Mouse (Mus musculus): ENCODE measurements around the gene Mpp4. TPM values are rescaled to one million over a fixed set of nuclear protein-coding genes. Genes with fewer than 3 reads are reported as not detected.

Mpp4 gene
- polyA plus RNA-seq, 1 experiment from 2014 or later: 0.61 TPM

- WGBS: 76% methylated on average over 6 of the region's 6 CpGs
- Histone ChIP-seq H3K36me3 (ENCODE audit: control insufficient read depth, insufficient read depth, low read length) (no peaks in the 10 kb centered on the region), H3K4me1 (replicated peaks; ENCODE audit: control insufficient read depth, insufficient read depth, low read length) (no peaks in the 10 kb centered on the region), H3K4me3 (ENCODE audit: low read depth, low read length) (no peak overlapping the region), H3K9me3 (ENCODE audit: control insufficient read depth, low read length) (no peaks in the 10 kb centered on the region), H3K27me3 (ENCODE audit: control insufficient read depth, insufficient read depth, low read length) (no peaks in the 10 kb centered on the region), H3K9ac (ENCODE audit: low read length) (no peak overlapping the region), H3K4me2 (ENCODE audit: low read depth, low read length, severe bottlenecking) (no peak overlapping the region), H3K27ac (ENCODE audit: low read depth, low read length) (no peak overlapping the region)
- no peak for DNase-seq (ENCODE audit: low spot score)
- ATAC-seq (replicated peaks; ENCODE audit: low FRiP score): no peak
These were observed 31.8 kb upstream of the Mpp4 start for GRCm38 (mm10) chr1:59194979-59195378.

GRCm38 (mm10) chr1:59187786-59188185 is 24.6 kb upstream of the Mpp4 start:
- DNase-seq (ENCODE audit: low spot score) (no peak), ATAC-seq (replicated peaks; ENCODE audit: low FRiP score) (no peak)
- H3K36me3 ChIP-seq (ENCODE audit: control insufficient read depth, insufficient read depth, low read length): no peaks in the 10 kb centered on the region
- WGBS: 82% methylated on average over 5 of the region's 5 CpGs
- H3K27me3 ChIP-seq (ENCODE audit: control insufficient read depth, insufficient read depth, low read length): no peaks in the 10 kb centered on the region
- no peak overlapping the region for H3K9ac ChIP-seq (ENCODE audit: low read length)
- no peaks in the 10 kb centered on the region for H3K4me1 ChIP-seq (replicated peaks; ENCODE audit: control insufficient read depth, insufficient read depth, low read length)
- H3K4me3 ChIP-seq (ENCODE audit: low read depth, low read length): no peak overlapping the region
- H3K4me2 ChIP-seq (ENCODE audit: low read depth, low read length, severe bottlenecking): no peak overlapping the region
- H3K9me3 ChIP-seq (ENCODE audit: control insufficient read depth, low read length): no peaks in the 10 kb centered on the region
- no peak overlapping the region for H3K27ac ChIP-seq (ENCODE audit: low read depth, low read length)

GRCm38 (mm10) chr1:59186317-59186716 is 23.1 kb upstream of the Mpp4 start:
- no peak for ATAC-seq (replicated peaks; ENCODE audit: low FRiP score)
- no peak for DNase-seq (ENCODE audit: low spot score)
- H3K9me3 ChIP-seq (ENCODE audit: control insufficient read depth, low read length): no peaks in the 10 kb centered on the region
- 89% methylated on average over 10 of the region's 10 CpGs for WGBS
- H3K4me2 ChIP-seq (ENCODE audit: low read depth, low read length, severe bottlenecking): no peak overlapping the region
- H3K27me3 ChIP-seq (ENCODE audit: control insufficient read depth, insufficient read depth, low read length): no peaks in the 10 kb centered on the region
- H3K9ac ChIP-seq (ENCODE audit: low read length): no peak overlapping the region
- H3K36me3 ChIP-seq (ENCODE audit: control insufficient read depth, insufficient read depth, low read length): no peaks in the 10 kb centered on the region
- no peak overlapping the region for H3K27ac ChIP-seq (ENCODE audit: low read depth, low read length)
- H3K4me3 ChIP-seq (ENCODE audit: low read depth, low read length): no peak overlapping the region
- H3K4me1 ChIP-seq (replicated peaks; ENCODE audit: control insufficient read depth, insufficient read depth, low read length): no peaks in the 10 kb centered on the region

- WGBS: 93% methylated on average over 9 of the region's 9 CpGs
- H3K4me1 ChIP-seq (replicated peaks; ENCODE audit: control insufficient read depth, insufficient read depth, low read length): no peaks in the 10 kb centered on the region
- no peaks in the 10 kb centered on the region for H3K27me3 ChIP-seq (ENCODE audit: control insufficient read depth, insufficient read depth, low read length)
- no peaks in the 10 kb centered on the region for H3K9me3 ChIP-seq (ENCODE audit: control insufficient read depth, low read length)
- no peak overlapping the region for H3K27ac ChIP-seq (ENCODE audit: low read depth, low read length)
- no peak overlapping the region for H3K4me2 ChIP-seq (ENCODE audit: low read depth, low read length, severe bottlenecking)
- H3K36me3 ChIP-seq (ENCODE audit: control insufficient read depth, insufficient read depth, low read length): no peaks in the 10 kb centered on the region
- no peak for ATAC-seq (replicated peaks; ENCODE audit: low FRiP score)
- DNase-seq (ENCODE audit: low spot score): no peak
- H3K4me3 ChIP-seq (ENCODE audit: low read depth, low read length): no peak overlapping the region
- no peak overlapping the region for H3K9ac ChIP-seq (ENCODE audit: low read length)
These were observed 22.2 kb upstream of the Mpp4 start for GRCm38 (mm10) chr1:59185410-59185809.

GRCm38 (mm10) chr1:59183045-59183444 is 19.9 kb upstream of the Mpp4 start:
- Histone ChIP-seq H3K36me3 (ENCODE audit: control insufficient read depth, insufficient read depth, low read length) (no peaks in the 10 kb centered on the region; the same call in 1 of the 2 replicates), H3K27me3 (ENCODE audit: control insufficient read depth, insufficient read depth, low read length) (no peaks in the 10 kb centered on the region), H3K9me3 (ENCODE audit: control insufficient read depth, low read length) (no peaks in the 10 kb centered on the region), H3K27ac (ENCODE audit: low read depth, low read length) (no peak overlapping the region), H3K4me2 (ENCODE audit: low read depth, low read length, severe bottlenecking) (no peak overlapping the region), H3K9ac (ENCODE audit: low read length) (no peak overlapping the region), H3K4me1 (replicated peaks; ENCODE audit: control insufficient read depth, insufficient read depth, low read length) (no peaks in the 10 kb centered on the region), H3K4me3 (ENCODE audit: low read depth, low read length) (no peak overlapping the region)
- no peak for DNase-seq (ENCODE audit: low spot score)
- no peak for ATAC-seq (replicated peaks; ENCODE audit: low FRiP score)
- WGBS: 94% methylated on average over 4 of the region's 4 CpGs

GRCm38 (mm10) chr1:59182373-59182772 is 19.2 kb upstream of the Mpp4 start:
- no peaks in the 10 kb centered on the region for H3K9me3 ChIP-seq (ENCODE audit: control insufficient read depth, low read length)
- WGBS: 89% methylated on average over 2 of the region's 2 CpGs

GRCm38 (mm10) chr1:59180003-59180402 is 16.8 kb upstream of the Mpp4 start:
- Histone ChIP-seq H3K36me3 (ENCODE audit: control insufficient read depth, insufficient read depth, low read length) (no peaks in the 10 kb centered on the region; the same call in 1 of the 2 replicates), H3K4me2 (ENCODE audit: low read depth, low read length, severe bottlenecking) (no peak overlapping the region), H3K9ac (ENCODE audit: low read length) (no peak overlapping the region), H3K4me1 (replicated peaks; ENCODE audit: control insufficient read depth, insufficient read depth, low read length) (no peaks in the 10 kb centered on the region), H3K9me3 (ENCODE audit: control insufficient read depth, low read length) (no peaks in the 10 kb centered on the region), H3K4me3 (ENCODE audit: low read depth, low read length) (no peak overlapping the region), H3K27ac (ENCODE audit: low read depth, low read length) (no peak overlapping the region), H3K27me3 (ENCODE audit: control insufficient read depth, insufficient read depth, low read length) (no peaks in the 10 kb centered on the region)
- no peak for DNase-seq (ENCODE audit: low spot score)
- WGBS: 91% methylated on average over 3 of the region's 3 CpGs
- no peak for ATAC-seq (replicated peaks; ENCODE audit: low FRiP score)

More at GRCm38 (mm10) chr1:59182373-59182772, 19.2 kb upstream of the Mpp4 start:
- Histone ChIP-seq H3K27me3 (ENCODE audit: control insufficient read depth, insufficient read depth, low read length) (no peaks in the 10 kb centered on the region), H3K4me1 (replicated peaks; ENCODE audit: control insufficient read depth, insufficient read depth, low read length) (no peaks in the 10 kb centered on the region), H3K36me3 (ENCODE audit: control insufficient read depth, insufficient read depth, low read length) (no peaks in the 10 kb centered on the region; the same call in 1 of the 2 replicates), H3K9ac (ENCODE audit: low read length) (no peak overlapping the region), H3K4me3 (ENCODE audit: low read depth, low read length) (no peak overlapping the region), H3K4me2 (ENCODE audit: low read depth, low read length, severe bottlenecking) (no peak overlapping the region), H3K27ac (ENCODE audit: low read depth, low read length) (no peak overlapping the region)
- ATAC-seq (replicated peaks; ENCODE audit: low FRiP score): no peak
- no peak for DNase-seq (ENCODE audit: low spot score)

- 93% methylated on average over 10 of the region's 10 CpGs for WGBS
- Histone ChIP-seq H3K4me2 (ENCODE audit: low read depth, low read length, severe bottlenecking) (no peak overlapping the region), H3K4me3 (ENCODE audit: low read depth, low read length) (no peak overlapping the region), H3K36me3 (ENCODE audit: control insufficient read depth, insufficient read depth, low read length) (no peaks in the 10 kb centered on the region; the same call in 1 of the 2 replicates), H3K27me3 (ENCODE audit: control insufficient read depth, insufficient read depth, low read length) (no peaks in the 10 kb centered on the region), H3K27ac (ENCODE audit: low read depth, low read length) (no peak overlapping the region), H3K9ac (ENCODE audit: low read length) (no peak overlapping the region), H3K9me3 (ENCODE audit: control insufficient read depth, low read length) (no peaks in the 10 kb centered on the region), H3K4me1 (replicated peaks; ENCODE audit: control insufficient read depth, insufficient read depth, low read length) (no peaks in the 10 kb centered on the region)
- no peak for DNase-seq (ENCODE audit: low spot score)
- ATAC-seq (replicated peaks; ENCODE audit: low FRiP score): no peak
These were observed 15.2 kb upstream of the Mpp4 start for GRCm38 (mm10) chr1:59178401-59178800.

- Histone ChIP-seq H3K9me3 (ENCODE audit: control insufficient read depth, low read length) (no peaks in the 10 kb centered on the region), H3K4me3 (ENCODE audit: low read depth, low read length) (no peak overlapping the region), H3K9ac (ENCODE audit: low read length) (no peak overlapping the region), H3K27ac (ENCODE audit: low read depth, low read length) (no peak overlapping the region), H3K4me2 (ENCODE audit: low read depth, low read length, severe bottlenecking) (no peak overlapping the region), H3K36me3 (ENCODE audit: control insufficient read depth, insufficient read depth, low read length) (no peaks in the 10 kb centered on the region; the same call in 1 of the 2 replicates), H3K27me3 (ENCODE audit: control insufficient read depth, insufficient read depth, low read length) (no peaks in the 10 kb centered on the region), H3K4me1 (replicated peaks; ENCODE audit: control insufficient read depth, insufficient read depth, low read length) (no peaks in the 10 kb centered on the region)
- DNase-seq (ENCODE audit: low spot score) (no peak), ATAC-seq (replicated peaks; ENCODE audit: low FRiP score) (no peak)
- 85% methylated on average over 10 of the region's 10 CpGs for WGBS
These were observed 11.6 kb upstream of the Mpp4 start for GRCm38 (mm10) chr1:59174514-59175373.
